Mouse (Mus musculus): Measurements from ENCODE around the gene Psmb3.
"Not testable (repeated sequence)": the region's sequence is repeated elsewhere in the genome, so short reads cannot be mapped to it uniquely, and the experiment has no call there.

Psmb3 gene

DNA sequence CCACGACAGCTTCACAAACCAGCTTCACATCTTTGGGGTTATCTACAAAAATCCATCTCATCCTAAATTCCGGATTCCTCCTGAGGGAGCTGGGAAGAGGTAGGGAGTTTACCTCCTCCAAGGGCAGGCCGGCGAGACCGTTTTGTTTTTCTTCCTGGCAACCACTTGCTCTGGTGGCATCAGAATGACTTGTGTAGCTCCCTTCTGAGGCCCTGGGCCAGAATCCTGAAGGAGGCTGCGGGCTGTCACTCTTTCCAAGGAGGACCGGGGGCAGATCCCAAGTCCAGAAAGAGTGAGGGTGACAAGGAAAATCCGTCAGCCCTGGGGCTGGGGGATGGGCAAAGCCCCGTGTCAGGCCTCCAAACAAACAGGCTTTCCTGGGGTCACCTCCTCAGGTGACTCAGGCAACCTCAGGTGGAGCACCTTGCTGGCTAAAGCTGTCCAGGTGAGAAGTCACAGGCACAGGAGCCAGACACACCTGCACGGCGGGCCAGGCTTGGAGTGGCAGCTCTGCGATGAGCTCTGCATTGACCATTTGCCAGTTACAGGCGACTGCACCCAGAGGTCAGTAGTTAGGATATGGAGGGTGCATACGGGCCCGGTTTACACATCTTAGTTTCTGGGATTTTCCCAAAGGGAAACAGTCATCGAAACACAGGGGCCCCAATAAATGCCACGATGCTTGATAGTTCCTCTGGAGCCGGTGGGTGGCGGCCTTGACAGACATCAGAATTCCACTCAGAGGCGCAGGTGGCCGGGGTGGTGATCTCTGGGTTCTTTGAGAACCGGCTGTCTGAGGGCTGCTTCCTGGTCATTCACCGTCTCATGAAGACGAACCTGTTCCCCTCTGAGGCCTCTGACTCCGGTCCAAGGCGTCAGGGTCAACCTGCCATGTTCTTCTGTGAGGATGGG, 14.4 kb downstream of the Psmb3 start:
- no peak for DNase-seq (ENCODE audit: low read depth, low spot score)

DNA sequence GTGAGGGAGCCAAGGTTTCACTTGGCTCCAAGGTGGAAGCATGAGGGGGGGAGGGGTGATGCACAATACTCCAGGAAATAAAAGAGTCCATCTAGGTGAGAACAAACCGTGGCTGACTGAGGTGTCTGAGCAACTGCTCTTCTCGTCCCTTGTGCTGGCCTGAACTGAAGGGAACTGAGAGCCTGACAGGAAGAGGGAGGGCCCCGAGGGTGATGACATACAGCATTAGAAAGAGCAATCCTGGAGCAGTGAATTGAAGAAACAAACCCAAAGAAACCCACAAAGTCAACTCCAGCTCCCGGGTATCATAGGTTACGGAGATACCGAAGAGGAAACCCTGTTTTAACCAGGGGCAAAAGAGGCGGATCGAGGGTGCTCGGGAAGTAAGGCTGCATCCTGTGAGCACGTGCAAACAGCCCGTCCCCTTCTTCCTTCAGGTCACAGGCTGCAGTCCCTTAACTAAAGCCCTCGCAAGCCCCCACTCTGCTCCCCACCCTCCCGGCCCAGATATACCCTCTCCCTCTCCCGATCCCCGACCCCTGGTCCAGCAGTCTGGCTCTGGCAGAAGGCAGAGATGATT, 15.2 kb downstream of the Psmb3 start:
- DNase-seq (ENCODE audit: low read depth, low spot score) = no peak

DNA sequence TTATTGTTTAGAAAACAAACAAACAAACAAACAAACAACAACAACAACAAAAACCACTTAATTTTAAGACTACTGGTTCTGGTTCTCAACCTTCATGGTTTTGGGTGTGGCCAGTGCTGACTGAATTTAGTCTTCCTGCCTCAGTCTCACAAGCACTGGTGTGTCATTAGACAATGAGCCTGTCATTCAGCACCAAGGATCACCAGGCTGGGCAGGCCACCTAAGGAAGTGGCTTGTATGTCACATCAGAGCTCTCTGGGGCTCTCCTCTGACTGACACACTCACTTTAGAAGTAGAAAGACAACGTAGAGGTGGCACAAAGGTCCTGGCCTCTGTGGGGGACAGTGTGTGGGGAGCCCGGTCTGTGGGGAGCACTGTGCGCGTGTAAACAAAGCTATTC, 15.8 kb downstream of the Psmb3 start:
- DNase-seq (ENCODE audit: low read depth, low spot score) = no peak

DNA sequence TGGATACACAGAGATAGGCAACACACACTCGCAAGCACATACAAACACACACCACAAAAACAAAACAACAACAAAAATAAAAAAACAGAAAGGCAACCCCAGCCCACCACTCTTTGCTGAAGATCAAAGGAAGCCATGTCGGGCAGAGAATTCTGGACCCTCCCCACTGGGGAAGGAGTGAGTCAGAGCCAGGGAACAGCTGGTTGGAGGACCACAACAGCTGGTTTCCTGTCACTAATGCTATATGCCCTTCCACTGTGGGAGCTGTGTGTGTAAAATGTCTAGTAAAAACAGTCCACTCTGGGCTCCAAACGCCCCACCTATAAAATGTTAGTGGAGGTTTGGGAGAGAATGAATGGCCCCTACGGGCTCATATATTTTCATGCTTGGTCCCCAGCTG, 18.1 kb downstream of the Psmb3 start:
- DNase-seq (ENCODE audit: low read depth, low spot score) = no peak

DNA sequence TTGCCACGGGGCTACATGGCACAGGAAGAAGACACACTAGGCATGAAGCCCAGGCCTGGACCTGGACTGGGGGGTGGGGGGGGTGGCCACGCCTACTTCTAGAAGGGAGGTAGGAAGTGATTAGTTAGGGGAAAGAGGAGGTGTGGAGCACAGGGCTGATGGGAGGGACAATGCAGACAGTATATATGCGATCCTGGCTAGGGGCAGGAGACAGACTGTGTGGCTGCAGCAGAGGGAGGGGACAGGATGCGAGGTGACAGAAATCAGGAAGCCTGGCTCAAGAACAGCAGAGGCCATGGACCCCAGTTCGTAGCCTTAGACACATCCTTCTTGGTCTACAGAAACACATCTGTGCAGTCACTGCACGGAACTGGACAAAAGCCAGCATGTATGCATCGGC, 20.5 kb downstream of the Psmb3 start:
- no peak for DNase-seq (ENCODE audit: low read depth, low spot score)

DNA sequence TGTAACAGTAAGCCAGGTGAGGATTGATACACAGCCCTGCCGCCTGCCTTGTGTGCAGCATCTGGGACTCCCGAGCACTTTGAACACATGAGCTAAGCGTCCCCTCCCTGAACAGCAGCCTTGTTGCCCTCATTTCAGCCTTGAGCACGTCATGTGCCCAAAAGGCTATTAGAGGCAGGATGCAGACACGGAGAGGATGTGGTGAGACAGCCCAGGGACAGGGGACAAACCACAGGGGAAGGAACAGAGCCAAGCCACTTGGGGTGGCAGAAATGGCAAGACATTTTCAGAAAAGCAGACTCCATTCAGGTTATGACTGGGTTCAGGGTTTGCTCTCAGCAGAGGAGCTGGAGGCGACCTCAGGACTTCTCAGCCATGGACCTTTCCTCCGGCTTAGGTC, 25.1 kb downstream of the Psmb3 start:
- DNase-seq (ENCODE audit: low read depth, low spot score) = no peak

DNA sequence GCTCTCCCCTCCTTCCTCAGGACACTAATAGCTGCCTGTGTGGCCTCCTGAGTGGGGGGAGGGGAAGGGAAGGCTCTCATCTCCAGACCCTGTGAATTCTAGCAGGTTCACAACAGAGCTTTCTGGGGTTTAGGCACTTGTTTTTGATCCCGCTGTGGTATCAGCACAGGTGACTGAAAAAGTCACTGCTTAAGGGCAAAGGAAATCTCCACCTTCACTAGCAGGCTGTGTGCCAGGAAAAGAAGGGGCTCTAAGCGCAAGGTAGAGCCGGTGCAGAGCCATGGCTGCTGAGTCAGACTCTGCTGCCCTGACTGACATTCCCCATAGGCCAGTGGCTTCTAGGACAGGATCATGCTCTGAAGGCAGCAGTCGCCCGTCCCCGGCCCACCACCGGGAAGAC, 25.5 kb downstream of the Psmb3 start:
- no peak for DNase-seq (ENCODE audit: low read depth, low spot score)

DNA sequence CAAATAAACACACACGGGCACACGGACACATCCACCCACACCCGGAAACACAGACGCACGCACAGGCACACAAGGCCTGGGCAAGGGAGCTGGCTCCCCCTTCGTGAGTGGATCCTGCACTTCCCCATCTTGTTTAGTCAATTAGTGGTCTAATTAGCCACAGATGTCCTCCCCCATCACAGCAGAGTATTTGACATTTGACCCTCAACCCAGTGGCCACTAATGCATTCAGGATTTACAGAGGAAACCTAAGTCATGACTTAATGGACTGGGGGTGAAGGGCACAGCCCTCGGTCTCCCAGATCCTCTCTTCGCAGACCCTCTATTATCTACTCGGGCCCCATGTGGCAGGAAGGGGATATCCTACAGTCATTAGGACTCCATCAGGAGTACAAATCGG, 30.5 kb downstream of the Psmb3 start:
- no peak for DNase-seq (ENCODE audit: low read depth, low spot score)

DNA sequence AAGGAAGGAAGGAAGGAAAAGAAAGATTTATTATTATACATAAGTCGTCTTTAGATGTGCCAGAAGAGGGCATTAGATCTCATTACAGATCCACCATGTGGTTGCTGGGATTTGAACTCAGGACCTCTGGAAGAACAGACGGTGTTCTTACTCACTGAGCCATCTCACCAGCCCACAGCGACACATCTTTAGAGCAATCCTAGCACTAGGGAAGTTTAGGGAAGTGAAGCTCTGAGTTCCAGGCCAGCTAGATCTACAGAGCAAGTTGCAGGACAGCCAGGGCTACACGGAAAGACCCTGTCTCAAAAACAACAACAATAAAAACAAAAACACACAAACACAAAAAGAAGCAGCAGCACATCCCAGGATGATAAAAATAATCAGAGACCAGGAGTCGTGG, 31.6 kb downstream of the Psmb3 start:
- not testable (repeated sequence) for DNase-seq (ENCODE audit: low read depth, low spot score)

DNA sequence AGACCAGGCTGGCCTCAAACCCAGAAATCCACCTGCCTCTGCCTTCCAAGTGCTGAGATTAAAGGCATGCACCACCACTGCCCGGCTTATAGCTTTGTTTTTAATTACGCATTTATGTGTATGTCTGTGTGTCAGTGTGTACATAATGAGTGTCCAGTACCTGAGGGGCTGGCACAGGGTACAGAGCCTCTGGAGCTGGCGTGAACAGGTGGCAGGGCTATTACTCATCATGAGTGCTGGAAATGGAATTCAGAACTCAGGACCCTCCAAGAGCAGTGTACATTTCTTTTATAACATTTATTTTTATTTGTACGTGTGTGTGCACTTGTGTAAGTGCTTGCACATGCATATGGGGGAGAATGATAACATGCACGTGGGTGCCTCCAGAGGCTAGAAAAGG, 33.4 kb downstream of the Psmb3 start:
- no peak for DNase-seq (ENCODE audit: low read depth, low spot score)

DNA sequence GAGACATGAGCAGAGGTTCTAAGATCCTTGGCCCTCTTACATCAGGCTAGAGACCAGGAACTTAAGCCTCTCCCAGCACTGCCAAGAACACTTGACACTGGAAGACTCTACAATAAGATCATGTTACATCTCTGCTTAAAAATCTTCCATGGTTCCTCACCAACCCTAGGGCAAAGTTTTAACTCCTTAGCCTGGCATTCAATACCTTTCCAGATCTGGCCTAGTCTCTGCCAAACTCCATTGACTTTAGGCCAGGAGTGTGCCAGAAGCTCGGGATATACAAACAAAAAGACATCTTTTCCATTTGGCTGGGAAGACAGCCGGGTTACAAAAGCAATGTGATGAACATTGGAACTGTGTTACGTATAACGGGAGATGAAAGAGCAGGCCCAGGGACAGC, 34.4 kb downstream of the Psmb3 start:
- DNase-seq (ENCODE audit: low read depth, low spot score) = no peak

DNA sequence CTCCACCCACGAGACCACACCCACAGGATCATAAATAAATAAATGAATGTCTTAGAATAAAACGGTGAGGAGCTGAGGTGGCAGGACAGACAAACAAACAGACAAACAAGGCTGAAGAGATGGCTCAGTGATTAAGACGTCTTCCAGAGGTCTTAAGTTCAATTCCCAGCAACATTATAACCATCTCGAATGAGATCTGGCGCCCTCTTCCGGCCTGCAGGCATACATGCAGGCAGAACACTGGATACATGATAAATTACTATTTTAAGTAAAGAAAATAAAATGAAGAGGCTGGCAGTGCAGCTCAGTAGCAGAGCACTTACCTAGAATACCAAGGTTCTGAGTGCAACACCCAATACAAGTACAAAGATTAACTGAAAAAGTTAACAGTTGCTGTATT, 35.5 kb downstream of the Psmb3 start:
- no peak for DNase-seq (ENCODE audit: low read depth, low spot score)

DNA sequence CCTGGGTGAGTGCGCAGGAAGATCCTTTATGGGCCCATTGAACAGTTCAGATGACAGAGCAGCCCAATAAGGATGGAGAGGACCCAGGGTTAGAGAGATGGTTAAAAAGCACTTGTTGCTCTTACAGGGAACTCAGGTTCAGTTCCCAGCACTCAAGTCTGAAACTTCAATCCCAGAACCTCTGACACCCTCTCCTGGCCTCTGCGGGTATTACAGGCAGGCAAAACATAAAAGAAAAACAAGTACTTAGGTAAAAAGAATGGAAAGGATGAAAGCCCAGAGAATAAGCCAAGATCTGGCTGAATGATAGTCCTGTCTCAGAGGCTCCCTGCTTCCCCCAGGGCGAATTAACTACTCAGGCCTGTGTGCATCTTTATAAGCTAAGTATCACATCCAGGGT, 36.0 kb downstream of the Psmb3 start:
- DNase-seq (ENCODE audit: low read depth, low spot score) = no peak

DNA sequence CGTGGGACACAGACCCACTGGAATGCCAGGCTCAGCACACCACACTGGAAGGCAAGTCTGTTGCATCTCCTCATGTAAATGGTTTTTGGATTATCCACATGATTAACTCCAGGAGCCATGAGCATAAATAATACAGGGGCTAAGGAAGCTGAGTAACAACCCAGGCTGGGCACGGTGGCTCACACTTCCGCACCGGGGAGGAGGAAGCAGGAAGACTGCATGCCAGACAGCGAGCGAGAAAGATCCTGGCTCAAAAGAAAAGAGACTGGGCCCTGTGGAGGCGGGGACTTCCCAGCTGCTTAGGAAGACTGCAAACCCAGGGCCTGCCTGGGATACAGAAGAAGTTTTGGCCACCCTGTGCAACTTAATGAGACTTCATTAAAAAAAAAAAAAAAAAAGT, 37.0 kb downstream of the Psmb3 start:
- DNase-seq (ENCODE audit: low read depth, low spot score) = no peak

DNA sequence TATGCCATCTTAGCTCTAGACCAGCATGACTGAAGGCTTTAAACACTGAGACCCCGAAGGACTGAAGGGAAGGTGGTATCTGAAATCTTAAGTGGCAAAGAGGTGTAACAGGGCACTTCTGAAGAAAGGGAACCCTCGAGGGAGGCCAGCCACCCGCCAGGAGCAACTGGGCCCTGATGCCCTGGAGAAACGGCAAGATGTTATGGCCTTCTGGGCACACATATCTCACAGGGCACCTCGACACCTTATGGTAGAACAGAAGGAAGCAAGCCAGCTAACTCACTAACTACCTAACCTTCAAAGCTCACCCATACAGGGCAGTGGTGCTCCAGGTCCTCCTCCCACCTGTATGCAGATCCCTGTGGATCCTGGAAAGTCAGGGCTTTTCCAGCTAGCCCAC, 39.0 kb downstream of the Psmb3 start:
- no peak for DNase-seq (ENCODE audit: low read depth, low spot score)

DNA sequence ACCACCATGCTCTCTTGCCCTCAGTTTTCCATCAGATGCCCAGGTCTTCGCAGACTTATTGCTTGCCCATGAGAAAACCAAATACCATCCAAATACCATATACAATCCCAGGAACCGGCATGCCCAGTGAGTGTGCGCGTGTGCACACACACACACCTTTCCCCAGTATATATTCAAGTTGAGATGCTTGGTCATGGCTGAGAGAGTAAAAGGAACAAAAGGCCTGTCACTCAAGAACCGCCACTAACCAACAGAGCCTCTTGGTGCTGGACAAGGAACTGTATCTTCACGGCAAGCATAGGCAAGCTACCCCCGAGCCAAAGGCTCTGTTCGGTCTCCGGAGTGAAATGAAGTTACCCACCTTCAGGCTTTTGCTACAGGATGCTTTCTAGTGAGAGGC, 39.4 kb downstream of the Psmb3 start:
- DNase-seq (ENCODE audit: low read depth, low spot score) = no peak

DNA sequence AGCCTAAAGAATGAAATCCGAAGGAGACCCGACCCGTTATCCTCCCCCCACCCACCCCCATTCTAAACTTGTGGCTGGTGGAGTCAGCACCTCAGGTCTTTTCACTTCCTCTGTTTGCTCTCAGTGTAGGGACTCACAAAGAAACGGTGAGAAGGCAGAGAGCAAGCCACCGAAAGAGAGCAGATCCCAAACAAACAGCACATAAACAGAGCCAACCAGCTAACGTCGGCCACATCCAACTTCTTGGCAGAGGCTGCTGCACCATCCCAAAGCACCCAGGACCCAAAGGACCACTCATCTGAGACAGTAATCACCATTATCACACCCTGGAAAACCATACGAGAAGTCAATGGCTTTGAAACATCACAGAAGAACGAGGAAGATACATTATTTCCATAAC, 40.2 kb downstream of the Psmb3 start:
- DNase-seq (ENCODE audit: low read depth, low spot score) = no peak

DNA sequence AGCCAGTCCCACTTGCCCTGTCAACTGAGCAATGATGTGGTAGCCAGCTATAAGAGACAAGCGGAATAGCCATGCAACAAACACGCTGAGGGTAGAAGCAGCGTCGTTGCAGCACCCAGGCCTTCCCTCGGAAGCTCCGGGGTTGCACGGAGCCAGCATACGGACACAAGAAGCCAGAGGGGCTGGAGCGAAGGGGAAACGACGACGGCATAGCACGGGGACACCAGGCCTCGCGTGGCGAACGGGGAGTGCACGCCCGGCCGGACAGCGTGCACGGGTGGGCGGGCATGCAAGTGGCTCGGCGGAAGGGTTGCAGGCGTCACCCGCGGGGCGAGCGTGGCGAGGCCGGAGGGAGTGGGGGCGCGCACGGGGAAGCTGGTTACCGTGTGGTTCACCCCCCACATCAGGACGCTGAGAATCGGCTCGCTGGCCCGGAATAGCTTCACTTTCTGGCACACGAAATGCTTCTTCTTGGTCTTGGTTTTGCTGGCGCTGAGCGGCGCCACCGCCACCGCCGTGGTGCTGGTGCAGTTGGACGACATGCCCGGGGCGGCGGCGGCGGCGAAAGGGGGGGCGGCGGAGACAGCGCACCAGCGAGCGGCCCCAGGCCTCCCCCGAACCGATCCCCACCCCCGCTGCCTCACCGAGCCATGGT, 41.0 kb downstream of the Psmb3 start, which contains the start of gene Pip4k2b:
Gene Pip4k2b (minus strand): TSS at position 642 of the 655 bp plus-strand sequence.
- no peak for DNase-seq (ENCODE audit: low read depth, low spot score)

DNA sequence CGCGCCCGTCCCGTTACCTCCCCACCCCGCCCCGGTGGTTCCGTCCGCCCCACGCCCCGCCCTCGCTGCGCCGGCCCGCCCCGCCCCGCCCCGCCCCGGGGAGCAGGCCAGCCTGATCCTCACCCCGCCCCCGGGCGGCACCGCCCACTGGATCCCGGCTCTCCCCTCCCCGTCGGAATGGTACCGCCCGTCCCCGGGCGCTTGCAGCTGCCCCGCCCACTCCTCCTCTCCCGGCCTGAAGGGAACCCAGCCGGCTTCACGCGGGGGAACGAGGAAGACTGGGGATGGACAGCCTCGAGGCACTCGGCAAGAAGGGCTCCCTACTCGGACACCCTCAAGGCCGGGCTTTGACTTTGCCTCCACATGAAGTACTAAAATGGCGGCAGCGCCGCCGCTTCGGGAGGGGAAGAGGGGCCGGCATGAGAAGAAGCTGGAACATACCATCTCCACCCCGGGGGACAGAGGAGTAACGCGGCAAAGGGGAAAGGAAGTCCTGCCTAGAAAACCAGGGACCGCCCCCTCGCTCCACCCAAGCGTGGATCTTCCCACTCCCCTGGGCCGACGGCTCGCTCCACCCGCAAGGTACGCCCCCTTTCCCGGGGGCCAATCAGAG, 41.6 kb downstream of the Psmb3 start:
- peak; percentile 98 for DNase-seq (ENCODE audit: low read depth, low spot score)

DNA sequence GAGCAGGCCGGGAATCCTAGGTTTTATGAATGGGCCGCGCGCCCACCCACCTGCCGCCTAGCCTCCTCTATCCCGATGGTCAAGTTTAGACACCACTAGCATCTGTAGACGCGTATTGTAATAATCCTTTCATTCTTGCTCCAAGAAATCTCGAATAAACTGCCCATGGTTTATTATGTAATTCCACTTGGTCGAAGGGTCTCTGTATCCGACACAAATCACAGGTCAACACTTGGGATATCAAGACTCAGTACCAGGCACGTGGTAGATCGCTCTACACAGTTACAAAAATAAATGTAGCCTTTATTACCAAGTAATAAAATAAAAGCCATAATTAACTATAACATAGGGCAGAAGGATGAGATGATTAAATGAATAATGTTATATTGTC, 42.1 kb downstream of the Psmb3 start:
- DNase-seq (ENCODE audit: low read depth, low spot score) = no peak

DNA sequence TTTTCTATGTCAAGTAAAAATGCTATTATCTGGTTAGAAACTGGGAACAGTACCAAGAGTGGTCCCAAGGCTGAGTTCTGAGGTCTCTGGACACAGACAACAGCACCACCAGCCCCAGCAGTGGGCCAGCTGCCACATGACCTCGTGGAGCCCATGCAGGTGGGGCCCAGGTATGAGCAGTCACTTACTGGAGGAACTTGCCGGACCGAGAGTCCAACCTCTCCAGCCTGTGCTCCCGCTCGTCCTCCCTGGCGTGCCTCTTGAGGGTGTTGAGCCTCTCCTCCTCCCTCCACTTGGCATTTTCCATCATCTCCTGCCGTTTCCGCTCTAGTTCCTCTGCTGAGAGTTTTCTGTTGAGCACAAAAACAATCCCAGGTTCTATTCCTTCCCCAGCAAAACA, 44.6 kb downstream of the Psmb3 start:
- DNase-seq (ENCODE audit: low read depth, low spot score) = no peak

DNA sequence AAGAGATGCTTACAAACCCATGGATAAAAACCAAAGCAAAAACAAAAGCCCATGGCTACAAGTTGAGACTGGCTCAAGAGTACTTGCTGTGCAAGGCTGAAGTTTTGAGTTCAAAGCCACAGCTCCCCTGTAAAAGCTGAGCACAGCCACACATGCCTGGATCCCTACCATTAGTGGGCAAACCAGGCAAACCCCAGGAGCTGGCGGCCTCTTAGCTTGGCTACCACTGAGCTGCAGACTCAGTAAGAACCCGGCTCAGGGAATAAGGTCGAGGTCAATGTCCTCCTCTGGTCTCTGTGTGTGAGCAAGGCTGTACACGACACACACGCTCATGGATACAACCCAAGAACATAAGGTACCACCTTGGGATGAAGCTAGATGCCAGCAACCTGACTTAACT, 45.3 kb downstream of the Psmb3 start:
- DNase-seq (ENCODE audit: low read depth, low spot score) = no peak

All from retina, adult 2 months (tissue).